Mouse (Mus musculus) ES-E14 (cell line): ENCODE measurements around the gene Gm10134. TPM values are rescaled to one million over a fixed set of nuclear protein-coding genes. Genes with fewer than 3 reads are reported as not detected.

Experiments
- DNase-seq: peaks from one replicate; pipeline ENCODE4 v3.0.0-alpha.2; 2013; ENCODE audit warnings: low read depth, low spot score
- H3K27ac ChIP-seq: 2 replicates; pipeline ENCODE4 v1.5.1; 2012; ENCODE audit warnings: low read depth, mild to moderate bottlenecking, low read length, moderate library complexity, mixed read lengths; ENCODE audit not compliant: poor library complexity, insufficient read depth, severe bottlenecking
- H3K36me3 ChIP-seq: 2 replicates; pipeline ENCODE4 v1.6.1; 2012; ENCODE audit warnings: mild to moderate bottlenecking, low read length, moderate library complexity, mixed read lengths; ENCODE audit not compliant: control insufficient read depth, poor library complexity, insufficient read depth, severe bottlenecking
- H3K4me1 ChIP-seq, 2 experiments: fragments of 150-350 bp in 1 of 2; sonication (generic) in 1 of 2; 2 replicates each; pipeline ENCODE4 v1.6.1; 2012; ENCODE audit warnings: low read length in 2 of 2, mild to moderate bottlenecking in 1 of 2, mixed read lengths in 1 of 2; ENCODE audit not compliant: control insufficient read depth in 2 of 2, insufficient read depth in 2 of 2, poor library complexity in 1 of 2
- H3K4me3 ChIP-seq, 2 experiments: fragments of 150-350 bp in 1 of 2; sonication (generic) in 1 of 2; 2 replicates each; pipeline ENCODE4 v1.5.1; 2012; ENCODE audit warnings: low read length in 2 of 2, low read depth in 1 of 2, mild to moderate bottlenecking in 1 of 2, mixed read lengths in 1 of 2; ENCODE audit not compliant: insufficient read depth in 1 of 2, poor library complexity in 1 of 2, severe bottlenecking in 1 of 2
- H3K9ac ChIP-seq: 2 replicates; pipeline ENCODE4 v1.6.1; 2012; ENCODE audit warnings: low read depth, mild to moderate bottlenecking, low read length, mixed read lengths; ENCODE audit not compliant: poor library complexity, insufficient read depth, severe bottlenecking
- H3K9me3 ChIP-seq: fragments of 150-350 bp; sonication (generic); 2 replicates; pipeline ENCODE4 v1.6.1; 2012; ENCODE audit warnings: low read depth, mild to moderate bottlenecking, low read length; ENCODE audit not compliant: control insufficient read depth, insufficient read depth
- CHD2 ChIP-seq: IDR thresholded peaks from 2 replicates; pipeline ENCODE4 v1.6.1; 2014; ENCODE audit warnings: mild to moderate bottlenecking, low read depth, low read length, inconsistent platforms
- HCFC1 ChIP-seq: IDR thresholded peaks from 2 replicates; pipeline ENCODE4 v1.6.1; 2012; ENCODE audit warnings: low read length, inconsistent platforms, borderline replicate concordance; ENCODE audit not compliant: insufficient read depth
- MAFK ChIP-seq: IDR thresholded peaks from 2 replicates; pipeline ENCODE4 v1.6.1; 2014; ENCODE audit warnings: mild to moderate bottlenecking, low read depth, low read length, inconsistent platforms; ENCODE audit not compliant: insufficient read depth
- ZC3H11A ChIP-seq: IDR thresholded peaks from 2 replicates; pipeline ENCODE4 v1.6.1; 2012; ENCODE audit warnings: low read depth, mild to moderate bottlenecking, inconsistent platforms, low read length, borderline replicate concordance
- ZNF384 ChIP-seq: IDR thresholded peaks from 2 replicates; pipeline ENCODE4 v1.6.1; 2012; ENCODE audit warnings: low read depth, low read length, inconsistent platforms
- in situ Hi-C, 2 experiments: fragments of 600-800 bp; cut with MboI; formaldehyde crosslinking; loops; one replicate each; pipeline ENCODE4 v1.15.1; 2025; ENCODE audit warnings: low sequenced_read_pairs in 2 of 2, inconsistent platforms in 1 of 2; ENCODE audit not compliant: unreplicated experiment in 2 of 2
- total RNA-seq: library from RNA; depleted of rRNA; stranded (reverse); fragments of 300-350 nt; gene quantifications from 2 replicates; pipeline ENCODE4 v1.2.3, GENCODE M21; 2012

Gm10134 gene
- total RNA-seq, 1 experiment: 0.80 TPM

DNA sequence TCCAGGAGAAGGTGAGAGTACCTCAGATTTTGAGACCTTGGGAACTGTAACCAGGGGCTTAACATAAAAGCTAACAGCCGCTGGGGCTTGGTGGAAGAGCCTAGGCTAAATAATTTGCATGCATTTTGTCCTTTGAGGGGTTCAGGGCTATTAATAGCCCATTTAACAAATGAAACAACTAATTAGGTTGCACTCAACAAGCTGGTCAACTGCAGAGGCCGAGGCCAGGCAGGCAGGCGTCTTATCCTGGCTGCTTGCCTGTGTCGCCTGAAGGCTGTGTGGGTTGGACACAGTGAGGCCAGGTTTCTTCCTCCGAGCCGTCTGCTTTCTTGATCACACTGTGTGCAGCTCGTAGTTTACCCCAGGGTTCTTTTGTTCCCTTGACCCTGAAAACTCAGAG, 29.8 kb downstream of the Gm10134 start:
- TF ChIP-seq ZC3H11A (no peak), HCFC1 (no peak), ZNF384 (no peak), MAFK (no peak), CHD2 (no peak)
- Histone ChIP-seq H3K4me3 (no peak overlapping the region), H3K9me3 (no peaks in the 10 kb centered on the region), H3K9ac (no peak overlapping the region), H3K27ac (no peak overlapping the region), H3K36me3 (no peaks in the 10 kb centered on the region), H3K4me1 (peaks cover 2 to 15% of the 10 kb centered on the region in 2 experiments; a peak in 2 of 4 replicates)
- DNase-seq: no peak
- in situ Hi-C loops: no loop called here

- H3K9ac ChIP-seq: no peak overlapping the region
- in situ Hi-C loops: no loop called here
These were observed 30.3 kb downstream of the Gm10134 start for GRCm38 (mm10) chr2:28536166-28536565.

DNA sequence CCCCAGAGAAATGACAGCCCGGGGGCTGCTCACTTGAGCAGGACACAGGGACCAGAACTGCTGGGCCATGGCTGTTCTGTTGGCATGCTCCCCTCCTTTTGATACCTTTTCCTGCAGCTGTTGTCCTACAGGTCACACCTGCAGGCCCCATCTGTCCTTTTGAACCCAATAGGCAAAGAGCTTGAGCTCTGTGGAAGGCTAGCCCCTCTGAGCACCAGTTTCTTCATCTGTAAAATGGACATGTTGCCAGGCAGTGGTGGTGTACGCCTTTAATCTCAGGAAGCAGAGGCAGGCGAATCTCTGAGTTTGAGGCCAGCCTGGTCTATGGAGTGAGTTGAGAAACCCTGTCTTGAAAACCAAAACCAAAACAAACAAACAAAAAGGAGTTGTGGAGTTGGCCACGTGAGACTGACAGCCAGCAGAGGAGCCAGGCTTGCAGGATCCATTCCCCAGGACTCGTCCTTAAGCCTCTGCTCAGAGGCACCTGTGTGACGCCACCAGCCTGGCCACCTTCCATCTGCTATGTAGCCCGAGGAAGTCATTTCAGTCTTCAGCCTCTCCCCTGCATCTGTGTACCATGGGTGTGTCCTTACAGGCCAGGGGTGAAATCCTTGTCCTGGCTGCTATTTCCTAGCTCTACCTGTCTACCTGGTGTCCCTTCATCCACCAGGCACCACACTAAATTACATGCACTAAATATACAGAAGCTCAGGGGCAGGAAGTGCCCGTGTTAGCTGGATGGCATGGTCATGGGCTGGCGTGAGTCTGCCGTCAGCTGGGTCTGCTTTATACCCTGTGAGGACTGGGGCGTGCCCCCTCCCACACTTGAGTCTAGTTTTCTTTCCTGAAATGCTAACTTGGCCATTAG, 31.1 kb downstream of the Gm10134 start:
- peaks cover 2 to 15% of the 10 kb centered on the region in 2 experiments; a peak in 2 of 4 replicates for H3K4me1 ChIP-seq
- H3K27ac ChIP-seq: no peak overlapping the region
- TF ChIP-seq ZC3H11A: no peak
- no peak for TF ChIP-seq ZNF384
- no peak for TF ChIP-seq MAFK
- no peak for TF ChIP-seq CHD2
- TF ChIP-seq HCFC1: no peak
- no peaks in the 10 kb centered on the region for H3K36me3 ChIP-seq
- no peak overlapping the region for H3K9ac ChIP-seq
- no peak overlapping the region for H3K4me3 ChIP-seq
- H3K9me3 ChIP-seq: no peaks in the 10 kb centered on the region
- in situ Hi-C loops: no loop called here
- DNase-seq: no peak

More at GRCm38 (mm10) chr2:28536166-28536565, 30.3 kb downstream of the Gm10134 start:
- no peak for DNase-seq
- no peak overlapping the region for H3K4me3 ChIP-seq
- TF ChIP-seq CHD2 (no peak), ZNF384 (no peak)
- H3K36me3 ChIP-seq: no peaks in the 10 kb centered on the region
- H3K4me1 ChIP-seq: peaks cover 2 to 15% of the 10 kb centered on the region in 2 experiments; a peak in 2 of 4 replicates
- H3K27ac ChIP-seq: no peak overlapping the region
- no peaks in the 10 kb centered on the region for H3K9me3 ChIP-seq

- H3K4me1 ChIP-seq: peaks cover 2 to 15% of the 10 kb centered on the region in 2 experiments; a peak in 2 of 4 replicates
- H3K4me3 ChIP-seq: no peak overlapping the region
- H3K36me3 ChIP-seq: no peaks in the 10 kb centered on the region; the same call in 1 of the 2 replicates
- no peak overlapping the region for H3K27ac ChIP-seq
- no peak overlapping the region for H3K9ac ChIP-seq
- in situ Hi-C loops: no loop called here
- no peaks in the 10 kb centered on the region for H3K9me3 ChIP-seq
- TF ChIP-seq MAFK (no peak), HCFC1 (no peak), CHD2 (no peak), ZNF384 (no peak), ZC3H11A (no peak)
- DNase-seq: no peak
These were observed 31.7 kb downstream of the Gm10134 start for GRCm38 (mm10) chr2:28537634-28537920.
